Mouse (Mus musculus) heart, adult 8-10 months (tissue): ENCODE data around the gene 1700001L19Rik. TPM values are rescaled to one million over a fixed set of nuclear protein-coding genes. Genes with fewer than 3 reads are reported as not detected.
"Not testable (repeated sequence)": the region's sequence is repeated elsewhere in the genome, so short reads cannot be mapped to it uniquely, and the experiment has no call there.

ENCODE experiments used
- DNase-seq: peaks from one replicate; pipeline ENCODE4 v3.0.0; 2022; ENCODE audit warnings: low spot score
- total RNA-seq, 4 experiments: library from RNA; stranded (reverse); gene quantifications; 2 replicates each; pipeline ENCODE4 v1.2.4; 2022

1700001L19Rik gene
- total RNA-seq, result under 1 TPM in 1 of 4 experiments, not detected in 3; 0.37 TPM

DNA sequence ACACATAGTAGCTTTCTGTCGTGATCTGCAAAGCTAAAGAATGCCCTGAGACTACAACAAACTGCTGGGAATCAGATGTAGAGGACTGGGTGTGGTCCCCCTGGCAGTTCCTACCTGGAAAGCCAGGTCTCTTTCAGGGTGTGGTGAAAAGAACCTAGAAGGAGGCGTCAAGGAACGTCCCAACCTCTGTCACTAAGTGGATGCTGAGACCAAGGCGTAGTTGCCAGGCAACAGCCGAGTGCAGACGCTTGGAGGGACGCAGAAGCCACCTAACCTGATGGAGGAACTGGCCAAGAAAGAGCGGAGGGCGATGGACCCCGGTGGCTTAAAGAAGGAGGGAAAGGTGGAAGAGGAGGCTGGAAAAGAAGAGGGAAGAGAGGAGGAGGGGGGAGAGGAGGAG is at the start of gene 1700001L19Rik:
Gene 1700001L19Rik, plus strand, starts transcription at position 223 of the 400 bp plus-strand sequence.
- no peak for DNase-seq

DNA sequence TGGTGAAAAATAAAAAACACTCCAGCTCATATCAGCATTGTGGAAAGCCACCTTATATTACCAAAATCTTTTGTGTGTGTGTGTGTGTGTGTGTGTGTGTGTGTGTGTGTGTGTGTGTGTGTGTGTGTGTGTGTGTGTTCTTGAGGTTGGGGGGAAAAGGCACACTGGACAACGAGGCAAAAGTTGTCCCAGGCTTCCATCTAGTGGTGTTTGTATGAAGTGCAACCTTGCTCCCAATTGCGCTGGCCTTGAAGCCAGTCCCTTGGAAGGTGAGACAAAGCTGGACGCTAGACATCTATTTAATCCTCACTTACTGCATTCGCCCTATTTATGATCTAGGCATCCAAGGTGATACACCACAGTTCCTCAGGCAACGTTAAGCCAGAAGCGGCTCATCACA is 43.8 kb upstream of the 1700001L19Rik start:
- DNase-seq, result not testable (repeated sequence)

DNA sequence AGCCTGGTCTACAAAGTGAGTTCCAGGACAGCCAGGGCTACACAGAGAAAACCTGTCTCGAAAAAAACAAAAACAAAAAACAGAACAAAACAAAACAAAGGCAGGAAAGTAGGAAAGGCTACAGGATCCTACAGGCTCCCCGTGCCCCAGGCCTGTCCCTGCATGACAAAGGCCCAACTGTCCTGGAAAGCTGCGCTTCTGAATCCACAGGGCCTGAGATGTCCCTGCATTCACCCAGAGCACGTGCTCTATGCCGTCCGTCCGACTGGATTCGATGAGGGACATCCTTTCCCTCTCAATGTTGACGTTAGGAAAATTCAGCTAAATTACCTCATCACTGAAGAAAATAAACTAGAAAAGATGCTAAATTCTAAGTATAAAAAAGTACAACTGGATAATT is 29.1 kb upstream of the 1700001L19Rik start:
- no peak for DNase-seq

DNA sequence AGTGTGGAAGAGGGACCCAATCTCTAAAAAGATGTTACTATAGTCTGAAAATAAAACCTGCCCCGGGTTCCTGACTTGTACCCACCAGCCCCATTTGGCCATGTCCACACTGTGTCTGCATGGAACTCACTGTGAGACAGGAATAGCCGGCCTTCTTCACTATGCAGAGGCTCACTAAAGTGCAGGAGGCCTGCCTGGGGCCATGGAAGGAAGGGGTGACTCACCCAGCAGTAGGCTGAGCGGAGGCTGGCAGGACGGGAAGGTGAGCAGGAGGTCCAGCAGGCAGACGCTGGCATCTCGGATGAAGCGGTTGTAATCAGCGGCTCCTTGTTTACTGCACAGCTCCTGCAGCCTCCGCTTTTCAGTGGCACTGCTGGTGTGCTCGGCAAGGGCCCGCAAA is 28.7 kb upstream of the 1700001L19Rik start:
- DNase-seq, result no peak

DNA sequence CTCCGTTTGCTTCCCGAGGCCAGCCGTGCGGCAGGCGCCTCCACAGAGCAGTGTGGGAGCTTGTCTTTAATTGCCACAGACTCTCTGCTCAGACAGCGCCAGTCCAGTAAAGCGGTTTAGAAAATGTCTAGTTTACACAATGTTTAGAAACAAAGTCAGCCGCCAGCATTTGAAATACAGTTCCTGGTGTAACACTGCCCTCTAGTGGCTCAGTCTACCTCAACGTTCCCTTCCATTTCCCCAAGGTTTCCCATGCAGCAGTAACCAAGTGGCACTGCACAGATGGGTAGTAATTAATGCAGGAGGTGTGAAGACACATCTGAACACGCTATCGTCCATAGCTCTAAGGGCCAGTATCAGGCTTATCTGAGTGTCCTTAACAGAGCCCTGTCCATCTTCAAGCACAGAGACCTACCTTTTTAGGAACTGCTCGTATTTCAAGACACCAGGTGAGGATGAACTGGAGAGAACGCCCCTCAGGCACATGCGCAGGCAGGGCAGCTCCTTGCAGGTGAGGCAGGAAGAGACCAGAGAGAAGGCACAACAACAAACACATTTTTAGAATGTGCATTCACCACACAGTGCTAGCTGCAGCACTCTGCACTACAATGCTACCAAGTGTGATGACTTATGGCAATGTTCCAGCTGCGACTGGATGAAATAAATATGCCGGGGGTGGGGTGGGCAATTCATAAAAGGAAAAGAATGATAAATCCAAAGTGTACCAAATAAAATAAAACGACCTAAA is 27.5 kb upstream of the 1700001L19Rik start:
- peak; percentile 24 for DNase-seq

DNA sequence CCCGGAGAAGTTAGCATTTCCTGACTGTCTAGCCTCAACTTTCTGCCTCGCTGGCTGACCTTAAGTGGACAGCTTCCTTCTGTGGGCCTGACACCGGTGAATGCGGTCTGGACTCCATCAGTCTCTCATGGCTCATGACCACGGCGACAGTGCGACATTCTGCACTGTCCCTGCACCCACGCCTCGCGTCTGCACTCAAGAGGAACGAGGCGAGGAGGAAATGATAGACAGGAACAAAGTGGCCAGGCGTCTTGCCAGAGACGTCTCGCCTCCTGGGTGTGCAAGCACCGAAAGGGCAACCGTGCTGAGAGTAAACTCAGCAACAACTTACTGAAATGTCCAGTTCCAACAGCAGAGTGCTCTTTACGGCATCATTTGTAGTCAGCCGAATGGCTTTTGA is 25.0 kb upstream of the 1700001L19Rik start:
- DNase-seq, result peak; percentile 23

DNA sequence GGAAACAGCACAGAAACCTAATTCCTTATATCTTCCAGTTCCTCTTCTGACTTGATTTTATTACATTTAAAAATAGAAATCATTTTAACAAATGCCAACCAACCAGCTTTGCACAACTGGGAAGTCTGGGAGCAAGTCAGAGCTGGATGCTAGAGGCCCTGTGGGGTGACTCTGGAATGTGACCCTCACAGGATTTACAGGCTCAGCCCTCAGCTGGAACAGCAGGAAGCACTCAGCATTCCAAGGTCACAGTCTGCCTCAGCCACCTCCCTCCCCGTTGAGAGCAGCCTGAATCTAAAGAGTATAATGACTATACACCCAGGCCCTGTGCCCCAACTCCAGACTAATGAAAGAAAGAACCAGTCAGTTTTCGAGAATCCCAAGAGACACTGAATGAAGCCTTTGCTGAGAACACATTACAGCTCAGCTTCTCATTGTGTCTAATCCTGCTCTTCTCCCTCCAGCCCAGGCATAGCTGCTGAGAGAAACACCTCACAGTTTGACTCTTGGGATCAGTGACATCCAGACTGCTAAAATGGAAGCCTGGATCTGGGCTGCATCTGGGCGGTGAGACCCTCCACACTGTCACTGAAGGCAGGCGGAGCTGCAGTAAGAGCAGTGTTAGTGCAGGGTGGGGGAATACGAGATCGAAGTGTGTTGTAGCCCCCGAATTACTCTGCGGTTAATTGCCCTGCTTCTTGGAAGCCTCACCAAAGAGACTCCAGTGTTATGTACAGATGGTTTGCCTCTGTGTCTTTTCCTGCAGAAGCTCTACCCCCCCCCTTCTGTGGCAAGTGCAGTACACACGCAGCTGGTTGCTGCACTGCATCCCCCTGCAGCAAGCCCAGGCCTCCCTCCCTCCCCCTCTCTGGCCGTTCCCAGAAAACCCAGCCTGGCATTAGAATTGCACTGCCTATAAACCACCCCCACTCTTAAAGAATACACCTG is 24.0 kb upstream of the 1700001L19Rik start:
- DNase-seq, result no peak

DNA sequence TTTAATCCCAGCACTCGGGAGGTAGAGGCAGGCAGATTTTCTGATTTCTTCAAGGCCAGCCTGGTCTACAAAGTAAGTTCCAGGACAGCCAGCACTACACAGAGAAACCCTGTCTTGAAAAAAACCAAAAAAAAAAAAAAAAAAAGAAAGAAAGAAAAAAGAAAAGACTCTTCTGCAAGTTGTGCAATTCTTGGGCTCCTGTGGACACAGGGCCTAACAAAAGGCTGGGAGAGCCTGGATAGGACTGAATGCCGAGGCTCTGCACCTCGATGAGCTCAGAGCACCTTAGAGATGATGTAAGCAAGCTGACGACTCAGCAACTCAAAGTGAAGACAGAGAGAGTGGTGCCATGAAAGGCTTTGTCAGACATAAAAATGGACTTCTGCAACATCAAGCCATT is 22.8 kb upstream of the 1700001L19Rik start:
- DNase-seq, result no peak

DNA sequence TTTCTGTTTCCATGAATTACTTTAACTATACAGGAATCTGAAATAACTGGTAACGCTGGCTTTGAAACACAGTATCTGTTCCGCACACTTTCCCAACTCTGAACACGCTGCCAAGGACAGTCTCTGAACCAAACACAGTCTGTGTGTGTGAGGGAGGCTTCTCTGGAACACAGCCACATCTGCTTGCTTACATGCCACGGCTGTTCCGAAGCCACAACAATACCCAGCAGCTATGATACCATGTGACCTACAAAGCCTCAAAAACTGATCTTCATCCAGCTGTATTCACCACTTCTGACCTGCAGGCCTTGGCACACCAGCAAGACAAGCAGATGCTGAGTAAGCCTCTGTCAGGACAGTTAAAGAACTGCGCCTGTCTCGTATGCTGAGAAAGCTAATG is 19.3 kb upstream of the 1700001L19Rik start:
- peak; percentile 10 for DNase-seq

DNA sequence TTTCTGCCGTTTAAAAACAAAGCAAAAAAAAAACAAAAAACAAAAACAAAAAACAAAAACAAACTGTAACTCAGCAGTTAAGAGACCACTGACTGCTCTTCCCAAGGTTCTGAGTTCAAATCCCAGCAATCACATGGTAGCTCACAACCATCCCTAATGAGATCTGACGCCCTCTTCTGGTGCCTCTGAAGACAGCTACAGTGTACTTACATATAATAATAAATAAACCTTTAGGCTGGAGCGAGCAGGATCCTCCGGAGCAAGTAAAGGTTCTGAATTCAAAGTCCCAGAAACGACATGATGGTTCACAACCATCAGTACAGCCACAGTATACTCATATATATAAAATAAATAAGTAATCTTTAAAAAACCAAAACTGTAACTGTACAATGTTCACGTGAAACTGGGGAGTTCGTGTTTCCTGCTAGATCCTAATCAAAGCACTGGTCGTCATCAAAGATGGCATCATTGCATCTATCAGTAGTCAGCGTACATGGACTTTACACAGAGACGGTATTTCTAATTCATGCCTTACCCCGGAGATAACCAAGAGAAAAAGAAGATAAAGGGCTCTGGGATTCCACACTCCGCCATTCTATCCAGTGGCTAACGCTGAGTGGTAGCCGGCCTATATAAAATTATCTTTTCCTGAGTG is 16.0 kb upstream of the 1700001L19Rik start:
- no peak for DNase-seq

DNA sequence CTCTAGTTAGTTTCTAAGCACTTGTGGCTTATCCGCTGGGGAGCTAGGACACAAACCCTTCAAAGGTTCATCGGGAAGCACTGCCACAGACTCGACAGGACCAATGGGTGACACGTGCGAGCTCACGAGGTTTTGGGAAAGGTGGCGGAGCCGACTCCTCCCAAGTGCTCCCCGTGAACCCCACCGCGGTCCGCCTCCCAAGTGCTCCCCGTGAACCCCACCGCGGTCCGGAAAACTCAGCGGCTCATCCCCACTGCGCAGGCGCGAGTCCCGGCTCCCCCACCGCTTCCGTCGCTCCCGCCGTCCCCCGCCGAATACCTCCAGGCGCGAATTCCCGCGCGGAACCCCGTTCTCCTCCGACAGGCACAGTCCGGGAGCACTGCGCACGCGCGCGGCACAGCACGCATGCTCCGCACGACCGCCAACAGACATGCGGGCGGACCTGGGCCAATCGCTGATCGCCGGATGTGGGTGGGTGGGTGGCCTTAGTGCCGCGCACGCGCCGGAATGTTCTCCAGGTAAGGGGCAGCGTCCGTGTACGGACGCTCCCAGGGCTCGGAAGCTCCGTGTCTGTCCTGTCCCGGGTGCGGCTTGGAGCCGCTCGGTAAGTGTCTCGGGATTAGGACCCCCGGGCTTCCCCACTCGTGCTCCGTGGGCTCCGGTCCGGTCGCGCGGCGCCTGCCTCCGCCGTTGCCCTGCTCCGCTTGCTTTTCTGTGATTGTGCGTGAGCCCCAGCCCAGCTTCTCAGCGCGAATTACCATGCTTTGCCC is 15.3 kb upstream of the 1700001L19Rik start, which contains the start of the genes Mtrr and Fastkd3:
Gene Mtrr, minus strand, starts transcription at position 403 of the 770 bp plus-strand sequence.
Gene Fastkd3, plus strand, starts transcription at position 488 of the 770 bp plus-strand sequence.
- DNase-seq, result peak; percentile 96

DNA sequence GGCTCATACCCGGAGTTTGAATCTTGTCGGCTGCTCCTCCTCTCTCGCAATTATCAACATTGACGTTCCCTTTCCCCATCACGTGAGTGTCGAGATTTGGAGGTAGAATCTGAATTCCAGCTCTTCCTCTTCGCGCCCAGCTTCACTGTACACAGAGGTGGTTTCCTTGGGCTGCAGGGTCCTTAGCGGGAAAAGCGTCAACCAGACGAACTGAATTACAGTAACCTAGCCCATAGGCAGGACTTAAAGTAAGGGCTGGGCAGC is 14.8 kb upstream of the 1700001L19Rik start:
- DNase-seq, result no peak

DNA sequence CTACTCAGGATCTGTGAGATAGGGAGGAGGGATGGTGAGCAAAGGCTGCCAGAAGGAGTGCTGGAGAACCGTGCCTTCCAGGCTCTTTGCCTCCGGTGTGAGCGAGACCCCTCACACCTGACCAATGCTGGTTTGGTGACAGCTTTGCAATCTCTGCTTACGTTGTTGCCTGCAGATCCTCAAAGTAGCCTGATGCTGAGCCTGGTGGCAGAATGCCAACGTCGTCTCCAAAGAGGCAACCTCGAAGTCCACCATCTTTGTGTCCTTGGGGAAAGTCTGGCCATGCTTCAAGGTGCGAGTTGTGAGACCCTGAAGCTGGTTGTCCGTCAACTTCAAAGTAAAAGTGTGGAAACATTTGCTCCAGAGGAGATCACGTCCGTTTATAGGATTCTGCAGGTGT is 13.3 kb upstream of the 1700001L19Rik start:
- DNase-seq, result no peak

DNA sequence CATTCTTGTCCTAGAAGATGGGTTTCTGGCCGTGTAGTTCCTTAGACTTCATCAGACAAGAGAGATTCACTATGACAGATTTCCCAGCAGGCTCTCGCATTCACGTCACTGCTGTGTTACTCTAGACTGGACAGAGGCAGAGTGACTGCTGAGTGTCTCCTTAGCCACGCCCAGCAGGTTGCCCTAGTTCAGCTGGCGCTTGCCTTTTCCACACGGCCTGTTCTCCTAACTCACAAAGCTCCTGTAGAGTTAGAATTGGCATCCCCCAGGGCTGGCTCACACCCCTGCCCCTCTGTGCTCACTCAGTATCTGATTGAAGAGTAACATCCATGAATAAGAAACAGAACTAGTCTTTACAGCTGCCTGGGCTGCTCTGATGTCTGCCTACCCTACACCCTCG is 11.8 kb upstream of the 1700001L19Rik start:
- DNase-seq, result no peak

DNA sequence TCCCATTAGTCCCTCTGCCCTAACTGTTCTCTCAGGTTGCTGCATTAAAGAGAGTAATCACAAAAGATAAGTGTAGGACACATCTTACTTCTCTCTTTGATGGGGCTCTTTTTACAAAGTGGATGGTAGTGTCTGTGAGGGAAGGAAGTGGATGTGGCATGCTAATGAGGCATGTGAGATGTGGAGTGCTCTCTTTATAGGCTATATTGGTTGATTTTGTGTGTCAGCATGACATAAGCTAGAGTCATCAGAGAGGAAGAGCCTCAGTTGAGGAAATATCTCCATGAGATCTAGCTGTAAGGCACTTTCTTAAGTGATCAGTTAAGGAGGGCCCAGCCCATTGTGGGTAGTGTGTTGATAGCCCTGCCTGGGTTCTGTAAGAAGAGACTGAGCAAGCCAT is 8.9 kb upstream of the 1700001L19Rik start:
- DNase-seq, result no peak

DNA sequence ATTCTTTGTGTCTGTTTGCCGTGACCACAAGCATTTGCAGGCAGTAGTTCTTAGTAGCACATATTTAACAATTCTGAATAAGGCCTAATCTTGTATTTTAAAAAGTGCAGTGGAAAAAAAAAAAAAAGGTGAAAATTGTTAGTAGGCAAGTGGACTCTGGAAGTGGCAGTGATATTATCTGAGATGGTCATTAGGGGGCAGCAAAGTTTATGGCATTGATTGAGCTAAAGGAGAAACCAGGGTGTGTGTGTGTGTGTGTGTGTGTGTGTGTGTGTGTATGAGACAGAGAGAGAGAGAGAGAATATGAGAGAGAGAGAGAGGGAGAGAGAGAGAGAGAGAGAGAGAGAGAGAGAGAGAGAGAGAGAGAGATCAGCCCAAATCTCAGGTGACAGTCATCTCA is 3.4 kb upstream of the 1700001L19Rik start:
- DNase-seq, result no peak

DNA sequence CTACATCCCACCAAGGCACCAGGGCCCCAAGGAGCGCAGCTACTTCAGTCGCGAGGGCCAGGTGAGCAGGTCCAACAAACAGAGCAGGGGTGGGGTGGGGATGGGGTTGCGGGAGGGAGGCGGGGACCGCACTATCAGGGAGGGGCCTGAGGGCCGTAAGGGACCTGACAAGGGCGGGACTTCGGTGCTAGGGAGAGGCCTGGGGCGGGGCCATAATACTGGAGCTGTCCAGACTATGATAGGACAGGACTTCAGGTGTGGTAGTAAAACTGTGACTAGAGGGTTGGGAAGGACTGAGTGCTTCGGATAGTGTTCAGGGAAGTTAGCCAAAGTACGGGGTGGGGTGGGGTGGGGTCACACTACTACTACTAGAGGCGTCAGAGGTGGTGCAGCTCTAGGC is 446 bp downstream of the 1700001L19Rik start:
- DNase-seq, result no peak

DNA sequence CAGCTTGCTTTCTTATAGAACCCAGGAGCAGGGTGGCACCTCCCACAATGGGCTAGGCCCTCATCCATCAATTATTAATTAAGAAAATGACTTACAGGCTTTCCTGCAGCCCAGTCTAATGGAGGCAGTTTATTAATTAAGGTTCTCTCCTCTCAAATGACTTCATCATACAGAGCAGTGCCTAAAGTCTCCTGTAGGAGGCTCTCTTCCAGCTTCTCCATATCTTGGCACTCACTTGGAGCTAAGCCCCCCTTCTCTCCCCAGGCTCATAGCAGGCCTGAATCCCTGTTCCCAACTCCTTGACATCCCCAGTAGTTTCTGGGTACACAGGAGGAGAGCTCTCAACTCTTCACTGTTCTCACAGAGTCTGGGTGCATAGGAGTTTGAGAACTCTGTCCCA is 1.7 kb downstream of the 1700001L19Rik start:
- DNase-seq, result no peak

DNA sequence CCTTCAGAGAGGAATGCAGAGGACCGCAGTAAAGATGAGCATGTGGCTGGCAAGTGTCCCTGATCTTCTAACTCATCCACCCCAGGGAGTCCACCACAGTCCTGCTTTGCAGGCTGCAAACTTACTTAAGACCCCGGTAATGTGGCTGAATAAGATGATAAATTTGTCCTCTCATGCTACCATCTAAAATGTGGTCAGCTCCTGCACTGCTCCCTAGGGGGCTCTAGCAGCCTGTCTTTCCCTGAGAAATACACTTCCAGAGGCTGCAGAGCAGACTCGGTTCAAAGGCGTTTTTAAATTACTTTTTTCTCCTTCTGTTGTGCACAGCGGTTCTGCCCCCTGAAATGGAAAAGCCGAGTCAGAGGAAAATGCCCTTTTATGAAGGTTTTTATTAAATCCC is 4.0 kb downstream of the 1700001L19Rik start:
- DNase-seq, result no peak

DNA sequence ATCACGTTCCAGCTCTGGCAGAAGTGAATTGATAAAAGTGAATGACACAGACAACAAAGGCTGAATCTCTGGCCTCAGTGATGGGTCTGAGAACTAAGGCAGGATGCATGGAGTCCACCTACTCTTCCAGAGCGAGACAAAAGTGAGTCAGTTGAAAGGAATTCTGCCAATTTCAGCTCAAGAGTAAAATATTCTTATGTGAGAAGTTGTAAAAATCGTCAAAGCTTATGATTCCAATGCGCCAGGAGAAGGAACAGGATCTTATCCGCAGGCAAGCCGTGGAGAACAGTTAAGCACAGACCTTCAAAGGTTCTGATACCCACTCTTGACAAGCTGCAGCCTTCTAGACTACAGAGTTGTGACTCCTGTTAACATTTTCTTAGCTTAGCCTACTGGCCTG is 5.9 kb downstream of the 1700001L19Rik start:
- no peak for DNase-seq

DNA sequence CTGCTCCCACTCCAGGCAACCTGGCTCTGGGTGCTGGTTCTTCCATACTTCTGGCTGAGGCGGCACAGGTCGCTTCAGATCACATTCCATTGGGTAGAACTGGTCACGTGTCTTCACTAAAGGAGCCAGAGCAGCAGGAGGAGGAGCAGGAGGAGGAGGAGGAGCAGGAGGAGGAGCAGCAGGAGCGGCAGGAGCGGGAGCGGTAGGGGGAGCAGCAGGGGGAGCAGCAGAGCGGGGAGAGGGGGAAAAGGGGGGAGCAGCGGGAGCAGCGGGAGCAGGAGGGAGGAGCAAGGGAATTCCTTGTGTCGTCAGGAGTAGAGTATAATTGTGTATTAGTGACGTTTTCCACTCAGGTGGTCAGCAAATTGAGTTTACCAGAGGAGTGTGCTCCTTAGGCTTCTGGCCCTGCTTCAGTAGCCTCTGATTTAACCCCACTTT is 8.5 kb downstream of the 1700001L19Rik start:
- peak; percentile 19 for DNase-seq
